Mouse (Mus musculus) kidney, postnatal 36 days (tissue): Measurements from ENCODE around the gene Plekhj1.

Experiments used
- DNase-seq, 2 experiments: peaks; one replicate each; pipeline ENCODE4 v3.0.0; 2021 to 2022; ENCODE audit warnings: mixed read lengths in 2 of 2

Plekhj1 gene

DNA sequence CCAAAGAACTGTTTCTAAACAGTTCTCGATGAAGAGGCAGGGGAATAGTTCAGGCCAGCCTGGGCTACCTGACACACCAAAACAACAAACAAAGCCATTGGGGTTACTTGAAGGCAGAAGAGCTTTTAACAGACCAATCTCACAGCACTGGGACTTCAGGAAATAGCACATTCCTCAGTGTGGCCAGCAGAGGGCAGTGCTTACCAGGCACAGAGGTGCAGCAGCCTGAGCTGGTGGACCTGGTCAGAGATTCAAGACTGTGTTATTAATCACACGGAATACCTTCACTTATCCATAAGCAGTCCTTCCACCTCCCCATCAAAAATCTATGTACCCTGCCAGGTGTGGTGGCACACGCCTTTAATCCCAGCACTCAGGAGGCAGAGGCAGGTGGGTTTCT lies 51.0 kb downstream of the Plekhj1 start:
- peak; percentile 77 to 90 for DNase-seq
